Mouse (Mus musculus): ENCODE data around the gene Zdhhc1. TPM values are rescaled to one million over a fixed set of nuclear protein-coding genes. Genes with fewer than 3 reads are reported as not detected.

Gene Zdhhc1
- total and polyA plus RNA-seq, 3 experiments: 4.9 to 11.5 TPM; not detected in 1

GRCm38 (mm10) chr8:105466700-105467291 is 29.9 kb downstream of the Zdhhc1 start:
- Histone ChIP-seq H3K36me3 (ENCODE audit: control insufficient read depth in 1 of 2, insufficient read depth in 2 of 2, low read length in 2 of 2) (no peaks in the 10 kb centered on the region), H3K27me3 (ENCODE audit: control insufficient read depth in 1 of 2, insufficient read depth in 2 of 2, low read length in 2 of 2) (no peaks in the 10 kb centered on the region; a peak in 1 of 4 replicates), H3K9ac (ENCODE audit: control insufficient read depth, low read depth, low read length, poor library complexity, severe bottlenecking) (no peak overlapping the region), H3K4me1 (ENCODE audit: control insufficient read depth in 1 of 2, insufficient read depth in 2 of 2, low read length in 2 of 2) (peaks cover 0 to 3% of the 10 kb centered on the region in 2 experiments; a peak in 1 of 4 replicates), H3K9me3 (replicated peaks; ENCODE audit: insufficient read depth, low read length) (no peaks in the 10 kb centered on the region), H3K27ac (ENCODE audit: control insufficient read depth, low read depth, low read length) (no peak overlapping the region), H3K4me3 (ENCODE audit: control insufficient read depth in 1 of 2, insufficient read depth in 1 of 2, low read depth in 2 of 2, low read length in 2 of 2) (no peak overlapping the region), H3K79me2 (ENCODE audit: control insufficient read depth, insufficient read depth, low read length, poor library complexity) (no peaks in the 10 kb centered on the region)
- TF ChIP-seq POLR2AphosphoS2 (IDR thresholded peaks at IDR 0.05; ENCODE audit: low read length) (no peak), MAZ (IDR thresholded peaks at IDR 0.05; ENCODE audit: low read depth, low read length) (no peak), HCFC1 (IDR thresholded peaks at IDR 0.05; ENCODE audit: low read depth, low read length) (no peak), KAT2A (conservative IDR thresholded peaks at IDR 0.05; ENCODE audit: low read depth, low read length) (no peak)
- DNase-seq (ENCODE audit: low read depth, low spot score): no peak

DNA sequence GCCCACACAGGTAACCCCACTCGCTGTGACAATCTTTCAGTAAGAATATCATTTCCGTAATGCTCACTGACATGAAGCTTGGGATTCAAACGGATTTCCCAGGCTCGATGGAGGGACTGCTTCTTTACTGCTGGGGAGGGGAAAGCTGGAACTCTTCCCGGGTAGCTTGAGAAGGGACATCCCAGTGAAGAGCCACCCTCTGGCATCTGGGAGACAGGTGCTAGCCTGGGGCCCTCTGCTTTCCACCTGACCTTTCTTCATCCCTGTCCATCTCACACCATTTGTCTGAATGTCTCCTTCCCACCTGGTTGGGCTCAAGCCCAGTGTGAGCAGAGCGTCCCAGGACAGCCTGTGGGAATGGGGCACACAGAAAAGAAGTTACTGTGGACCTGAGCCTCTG is 30.5 kb downstream of the Zdhhc1 start:
- no peak overlapping the region for H3K9ac ChIP-seq (ENCODE audit: control insufficient read depth, low read depth, low read length, poor library complexity, severe bottlenecking)
- no peak overlapping the region for H3K27ac ChIP-seq (ENCODE audit: control insufficient read depth, low read depth, low read length)
- no peaks in the 10 kb centered on the region for H3K79me2 ChIP-seq (ENCODE audit: control insufficient read depth, insufficient read depth, low read length, poor library complexity)
- no peaks in the 10 kb centered on the region for H3K36me3 ChIP-seq (ENCODE audit: control insufficient read depth in 1 of 2, insufficient read depth in 2 of 2, low read length in 2 of 2)
- no peak for DNase-seq (ENCODE audit: low read depth, low spot score)
- no peaks in the 10 kb centered on the region for H3K9me3 ChIP-seq (replicated peaks; ENCODE audit: insufficient read depth, low read length)
- no peaks in the 10 kb centered on the region; a peak in 1 of 4 replicates for H3K27me3 ChIP-seq (ENCODE audit: control insufficient read depth in 1 of 2, insufficient read depth in 2 of 2, low read length in 2 of 2)
- TF ChIP-seq MAFK (IDR thresholded peaks at IDR 0.05; ENCODE audit: borderline replicate concordance, low read depth, low read length) (no peak), ZNF384 (IDR thresholded peaks at IDR 0.05; ENCODE audit: low read depth, low read length) (no peak), POLR2AphosphoS5 (IDR thresholded peaks at IDR 0.05; ENCODE audit: borderline replicate concordance, low read depth, low read length) (no peak), NRF1 (IDR thresholded peaks at IDR 0.05; ENCODE audit: insufficient read depth, low read depth, low read length, poor library complexity, severe bottlenecking) (no peak), KAT2A (conservative IDR thresholded peaks at IDR 0.05; ENCODE audit: low read depth, low read length) (no peak), JUND (IDR thresholded peaks at IDR 0.05; ENCODE audit: low read depth, low read length) (no peak), CTCF (IDR thresholded peaks at IDR 0.05 in 2 of 3, conservative IDR thresholded peaks at IDR 0.05 in 1 of 3; ENCODE audit: control insufficient read depth in 1 of 3, insufficient read depth in 1 of 3, low read depth in 2 of 3, low read length in 3 of 3, poor library complexity in 1 of 3, severe bottlenecking in 1 of 3) (no peak), CHD1 (IDR thresholded peaks at IDR 0.05; ENCODE audit: low read depth, low read length) (no peak), ETS1 (IDR thresholded peaks at IDR 0.05; ENCODE audit: low read depth, low read length) (no peak), MXI1 (IDR thresholded peaks at IDR 0.05; ENCODE audit: low read depth, low read length) (no peak)
- H3K4me3 ChIP-seq (ENCODE audit: control insufficient read depth in 1 of 2, insufficient read depth in 1 of 2, low read depth in 2 of 2, low read length in 2 of 2): no peak overlapping the region
- H3K4me1 ChIP-seq (ENCODE audit: control insufficient read depth in 1 of 2, insufficient read depth in 2 of 2, low read length in 2 of 2): peaks cover 0 to 3% of the 10 kb centered on the region in 2 experiments; a peak in 1 of 4 replicates

GRCm38 (mm10) chr8:105464595-105464994 is 32.1 kb downstream of the Zdhhc1 start:
- Histone ChIP-seq H3K36me3 (ENCODE audit: control insufficient read depth in 1 of 2, insufficient read depth in 2 of 2, low read length in 2 of 2) (no peaks in the 10 kb centered on the region), H3K27ac (ENCODE audit: control insufficient read depth, low read depth, low read length) (no peak overlapping the region), H3K79me2 (ENCODE audit: control insufficient read depth, insufficient read depth, low read length, poor library complexity) (no peaks in the 10 kb centered on the region), H3K9me3 (replicated peaks; ENCODE audit: insufficient read depth, low read length) (no peaks in the 10 kb centered on the region), H3K4me1 (ENCODE audit: control insufficient read depth in 1 of 2, insufficient read depth in 2 of 2, low read length in 2 of 2) (peaks cover 0 to under 1% of the 10 kb centered on the region in 2 experiments; a peak in 1 of 4 replicates), H3K27me3 (ENCODE audit: control insufficient read depth in 1 of 2, insufficient read depth in 2 of 2, low read length in 2 of 2) (peaks cover 0 to 1% of the 10 kb centered on the region in 2 experiments; a peak in 3 of 4 replicates), H3K9ac (ENCODE audit: control insufficient read depth, low read depth, low read length, poor library complexity, severe bottlenecking) (no peak overlapping the region), H3K4me3 (ENCODE audit: control insufficient read depth in 1 of 2, insufficient read depth in 1 of 2, low read depth in 2 of 2, low read length in 2 of 2) (no peak overlapping the region)
- no peak for DNase-seq (ENCODE audit: low read depth, low spot score)
- no peak for TF ChIP-seq NRF1 (IDR thresholded peaks at IDR 0.05; ENCODE audit: insufficient read depth, low read depth, low read length, poor library complexity, severe bottlenecking)
- TF ChIP-seq ZC3H11A (IDR thresholded peaks at IDR 0.05; ENCODE audit: low read depth, low read length): no peak
- no peak for TF ChIP-seq SMC3 (IDR thresholded peaks at IDR 0.05; ENCODE audit: low read depth, low read length)
- TF ChIP-seq SIN3A (IDR thresholded peaks at IDR 0.05; ENCODE audit: low read length): no peak
- TF ChIP-seq MYB (IDR thresholded peaks at IDR 0.05; ENCODE audit: low read depth, low read length): no peak
- no peak for TF ChIP-seq USF1 (IDR thresholded peaks at IDR 0.05; ENCODE audit: low read depth, low read length)
- no peak for TF ChIP-seq POLR2A (IDR thresholded peaks at IDR 0.05; ENCODE audit: control insufficient read depth in 1 of 2, insufficient read depth in 1 of 2, low read depth in 1 of 2, low read length in 2 of 2, poor library complexity in 1 of 2)
- no peak for TF ChIP-seq MAX (IDR thresholded peaks at IDR 0.05; ENCODE audit: low read length)
- TF ChIP-seq POLR2AphosphoS2 (IDR thresholded peaks at IDR 0.05; ENCODE audit: low read length): no peak
- TF ChIP-seq TBP (IDR thresholded peaks at IDR 0.05; ENCODE audit: low read depth, low read length): no peak

Data from MEL (cell line).